Mouse (Mus musculus): ENCODE data around the gene Gm826.

DNA sequence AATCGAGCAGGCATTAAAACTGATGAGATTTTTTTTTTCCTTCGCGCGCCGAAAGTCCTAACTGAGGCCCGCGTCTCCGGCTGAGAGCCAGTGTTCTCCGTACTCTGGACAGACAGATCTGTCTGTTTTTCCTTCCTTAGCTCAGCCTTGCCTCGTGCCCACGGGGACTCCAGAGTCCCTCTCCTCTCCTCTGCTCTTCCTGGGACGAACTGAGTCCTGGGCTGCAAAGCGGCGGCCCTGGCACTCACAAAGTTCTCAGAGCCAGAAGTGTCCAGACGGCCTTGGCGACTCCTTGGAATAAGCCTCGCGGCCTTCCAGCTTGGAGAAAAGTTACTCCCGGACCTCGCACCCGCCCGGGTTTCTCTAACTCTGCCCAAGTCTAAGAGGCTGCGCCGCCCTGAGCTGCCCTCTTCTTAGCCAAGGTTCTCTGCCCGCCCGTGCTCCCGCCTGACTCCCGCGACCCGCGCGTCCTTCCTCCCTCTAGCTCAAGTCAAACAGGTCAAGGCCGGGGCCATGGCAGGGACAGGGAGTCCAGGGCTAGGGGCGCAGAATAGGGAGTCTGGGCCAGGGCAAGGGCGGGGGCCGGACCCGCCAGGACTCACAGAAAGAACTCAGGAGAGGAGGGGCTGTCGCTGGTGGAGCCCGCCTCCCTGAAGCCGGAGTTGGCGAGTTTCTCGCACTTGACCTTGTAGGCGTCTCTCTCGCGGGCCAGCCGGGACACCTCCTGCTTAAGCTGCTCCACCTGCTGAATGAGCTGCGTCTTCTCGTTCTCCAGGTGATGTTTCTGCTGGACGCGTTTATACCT lies 31.3 kb upstream of the Gm826 start:
- TF ChIP-seq CTCF (IDR thresholded peaks at IDR 0.05; ENCODE audit: insufficient read depth, low read length) (no peak), POLR2A (IDR thresholded peaks at IDR 0.05; ENCODE audit: borderline replicate concordance, extremely low read depth, low read depth, low read length) (no peak)
